Mouse (Mus musculus) embryonic facial prominence, embryonic 14.5 days (tissue): ENCODE measurements at regions not wholly inside any gene's neighbourhood (a gene's known extent, or its start where the extent isn't known, plus 50 kb on each side); places are given as distances from the start of the nearest gene placed in this dataset.

ENCODE experiments used
- ATAC-seq: fragments of 200-750 bp; cut with Nextera tagmentation; 2 replicates; pipeline ENCODE4 v1.8.0; 2017; ENCODE audit warnings: low read depth, moderate number of reproducible peaks, moderate TSS enrichment
- DNase-seq: peaks from one replicate; pipeline ENCODE4 v3.0.0-alpha.2; 2015; ENCODE audit warnings: low spot score
- H3K27ac ChIP-seq: fragments of 300-500 bp; sonication (generic); replicated peaks from 2 replicates; pipeline ENCODE4 v1.5.1; 2014; ENCODE audit warnings: low read depth, mild to moderate bottlenecking, low read length, moderate library complexity
- H3K27me3 ChIP-seq: fragments of 300-500 bp; sonication (generic); replicated peaks from 2 replicates; pipeline ENCODE4 v1.6.1; 2014; ENCODE audit warnings: low read length; ENCODE audit not compliant: control insufficient read depth, insufficient read depth
- H3K36me3 ChIP-seq: fragments of 300-500 bp; sonication (generic); 2 replicates; pipeline ENCODE4 v1.6.1; 2014; ENCODE audit warnings: low read length, mixed read lengths; ENCODE audit not compliant: control insufficient read depth, insufficient read depth
- H3K4me1 ChIP-seq: fragments of 300-500 bp; sonication (generic); 2 replicates; pipeline ENCODE4 v1.6.1; 2014; ENCODE audit warnings: antibody characterized with exemption, low read length; ENCODE audit not compliant: control insufficient read depth, insufficient read depth
- H3K4me2 ChIP-seq: fragments of 300-500 bp; sonication (generic); 2 replicates; pipeline ENCODE4 v1.6.1; 2014; ENCODE audit warnings: low read depth, mild to moderate bottlenecking, low read length, moderate library complexity, mixed read lengths
- H3K4me3 ChIP-seq: fragments of 300-500 bp; sonication (generic); 2 replicates; pipeline ENCODE4 v1.5.1; 2014; ENCODE audit warnings: low read depth, mild to moderate bottlenecking, low read length
- H3K9ac ChIP-seq: fragments of 300-500 bp; sonication (generic); 2 replicates; pipeline ENCODE4 v1.6.1; 2014; ENCODE audit warnings: low read depth, mild to moderate bottlenecking, low read length, moderate library complexity, mixed read lengths
- H3K9me3 ChIP-seq: fragments of 300-500 bp; sonication (generic); 2 replicates; pipeline ENCODE4 v1.6.1; 2016; ENCODE audit warnings: low read length; ENCODE audit not compliant: control insufficient read depth
- whole genome bisulfite sequencing: fragments of 180-500 bp; shearing (Covaris S2); extraction: QIAGEN DNeasy Blood & Tissue Kit; methylation state at CpG from one replicate; pipeline ENCODE4 v1.1.7; 2014; 5-methylcytosine and 5-hydroxymethylcytosine counted together

- H3K9me3 ChIP-seq: no peaks in the 10 kb centered on the region
- H3K4me2 ChIP-seq: no peak overlapping the region
- no peaks in the 10 kb centered on the region for H3K4me1 ChIP-seq
- no peaks in the 10 kb centered on the region for H3K36me3 ChIP-seq
- ATAC-seq: no peak
- H3K9ac ChIP-seq: no peak overlapping the region
- no peaks in the 10 kb centered on the region for H3K27me3 ChIP-seq
- no peak overlapping the region for H3K4me3 ChIP-seq
- H3K27ac ChIP-seq: no peak overlapping the region
- WGBS: 61% methylated on average over 10 of the region's 11 CpGs
- no peak for DNase-seq
Measured at GRCm38 (mm10) chr4:140433744-140434542, 187.4 kb upstream of the Igsf21 start.

- H3K4me2 ChIP-seq: no peak overlapping the region
- DNase-seq (no peak), ATAC-seq (no peak)
- no peaks in the 10 kb centered on the region for H3K27me3 ChIP-seq
- no peaks in the 10 kb centered on the region for H3K9me3 ChIP-seq
- H3K4me3 ChIP-seq: no peak overlapping the region
- H3K27ac ChIP-seq: no peak overlapping the region
- H3K4me1 ChIP-seq: no peaks in the 10 kb centered on the region
- H3K36me3 ChIP-seq: no peaks in the 10 kb centered on the region
- 80% methylated on average over 7 of the region's 7 CpGs for WGBS
- H3K9ac ChIP-seq: no peak overlapping the region
Measured at GRCm38 (mm10) chr4:140432101-140432500, 185.5 kb upstream of the Igsf21 start.

- H3K27ac ChIP-seq: no peak overlapping the region
- no peaks in the 10 kb centered on the region for H3K36me3 ChIP-seq
- H3K4me1 ChIP-seq: no peaks in the 10 kb centered on the region
- H3K4me2 ChIP-seq: no peak overlapping the region
- WGBS: 72% methylated on average over 3 of the region's 3 CpGs
- no peak for ATAC-seq
- DNase-seq: no peak
- no peaks in the 10 kb centered on the region for H3K9me3 ChIP-seq
- H3K9ac ChIP-seq: no peak overlapping the region
- H3K27me3 ChIP-seq: no peaks in the 10 kb centered on the region
- H3K4me3 ChIP-seq: no peak overlapping the region
Measured at GRCm38 (mm10) chr4:140427039-140427438, 180.5 kb upstream of the Igsf21 start.

- H3K4me1 ChIP-seq: no peaks in the 10 kb centered on the region
- WGBS: 92% methylated on average over 10 of the region's 10 CpGs
- no peak overlapping the region for H3K27ac ChIP-seq
- H3K36me3 ChIP-seq: no peaks in the 10 kb centered on the region
- DNase-seq: no peak
- H3K27me3 ChIP-seq: no peaks in the 10 kb centered on the region
- H3K4me2 ChIP-seq: no peak overlapping the region
- no peak for ATAC-seq
- no peak overlapping the region for H3K4me3 ChIP-seq
- H3K9ac ChIP-seq: no peak overlapping the region
- no peaks in the 10 kb centered on the region for H3K9me3 ChIP-seq
Measured at GRCm38 (mm10) chr4:140423791-140424190, 177.2 kb upstream of the Igsf21 start.

GRCm38 (mm10) chr4:140421926-140422585, 175.5 kb upstream of the Igsf21 start:
- H3K9me3 ChIP-seq: no peaks in the 10 kb centered on the region
- H3K27ac ChIP-seq: no peak overlapping the region
- ATAC-seq: no peak
- 71% methylated on average over 7 of the region's 7 CpGs for WGBS
- H3K4me1 ChIP-seq: no peaks in the 10 kb centered on the region
- H3K36me3 ChIP-seq: no peaks in the 10 kb centered on the region
- H3K9ac ChIP-seq: no peak overlapping the region
- peak; percentile 7 for DNase-seq
- H3K27me3 ChIP-seq: no peaks in the 10 kb centered on the region
- no peak overlapping the region for H3K4me3 ChIP-seq
- H3K4me2 ChIP-seq: no peak overlapping the region

- H3K4me3 ChIP-seq: no peak overlapping the region
- no peak overlapping the region for H3K9ac ChIP-seq
- no peaks in the 10 kb centered on the region for H3K4me1 ChIP-seq
- no peaks in the 10 kb centered on the region for H3K36me3 ChIP-seq
- 62% methylated on average over 15 of the region's 15 CpGs for WGBS
- H3K9me3 ChIP-seq: no peaks in the 10 kb centered on the region
- no peaks in the 10 kb centered on the region for H3K27me3 ChIP-seq
- H3K4me2 ChIP-seq: no peak overlapping the region
- DNase-seq (no peak), ATAC-seq (no peak)
- no peak overlapping the region for H3K27ac ChIP-seq
Measured at GRCm38 (mm10) chr4:140419720-140420412, 173.3 kb upstream of the Igsf21 start.

GRCm38 (mm10) chr4:140412312-140412930, 165.8 kb upstream of the Igsf21 start:
- no peak overlapping the region for H3K9ac ChIP-seq
- ATAC-seq (no peak), DNase-seq (no peak)
- no peak overlapping the region for H3K27ac ChIP-seq
- 76% methylated on average over 17 of the region's 17 CpGs for WGBS
- H3K36me3 ChIP-seq: no peaks in the 10 kb centered on the region
- no peaks in the 10 kb centered on the region for H3K4me1 ChIP-seq
- H3K9me3 ChIP-seq: no peaks in the 10 kb centered on the region
- no peak overlapping the region for H3K4me2 ChIP-seq
- no peak overlapping the region for H3K4me3 ChIP-seq
- no peaks in the 10 kb centered on the region for H3K27me3 ChIP-seq

GRCm38 (mm10) chr4:140408446-140408845, 161.9 kb upstream of the Igsf21 start:
- Histone ChIP-seq H3K4me3 (no peak overlapping the region), H3K4me1 (no peaks in the 10 kb centered on the region), H3K9ac (no peak overlapping the region), H3K27ac (no peak overlapping the region), H3K27me3 (no peaks in the 10 kb centered on the region), H3K36me3 (no peaks in the 10 kb centered on the region), H3K9me3 (no peaks in the 10 kb centered on the region), H3K4me2 (no peak overlapping the region)
- WGBS: 93% methylated on average over 5 of the region's 5 CpGs
- ATAC-seq: no peak
- no peak for DNase-seq
